ENCODE assay signal across 8 mouse cellular contexts in genomic region chr7:125552851-125553555, GRCm38 (mm10). TPM values are rescaled to one million over a fixed set of nuclear protein-coding genes. Genes with fewer than 3 reads are reported as not detected.
DNase-seq lines count a peak whose midpoint lies in the region; ATAC-seq and TF ChIP-seq lines count a peak whose summit lies in the region.

No protein-coding gene starts in this region.

- H3K9me3 ChIP-seq in G1E (replicated peaks): no peaks in the 10 kb centered on the region
- no peaks in the 10 kb centered on the region for H3K9me3 ChIP-seq in heart, embryonic 15.5 days (replicated peaks)

- H3K36me3 ChIP-seq in heart, adult 2 months (ENCODE audit: control insufficient read depth, insufficient read depth, low read length): no peaks in the 10 kb centered on the region
- peaks cover 30% of the 10 kb centered on the region for H3K36me3 ChIP-seq in G1E (replicated peaks)
- no peaks in the 10 kb centered on the region for H3K36me3 ChIP-seq in heart, embryonic 15.5 days

- H3K79me2 ChIP-seq in heart, adult 2 months (replicated peaks; ENCODE audit: control insufficient read depth, insufficient read depth, low read length): no peaks in the 10 kb centered on the region

- TF ChIP-seq CTCF in heart, adult 2 months (IDR thresholded peaks at IDR 0.05): no peak
- no peak for TF ChIP-seq CTCF in G1E (IDR thresholded peaks at IDR 0.05; ENCODE audit: low read depth, low read length)

- H3K27me3 ChIP-seq in heart, adult 2 months (ENCODE audit: control insufficient read depth, insufficient read depth, low read length): no peaks in the 10 kb centered on the region
- H3K27me3 ChIP-seq in G1E (ENCODE audit: insufficient read depth, low read length): peaks cover 2% of the 10 kb centered on the region; the same call in 1 of the 2 replicates
- H3K27me3 ChIP-seq in heart, embryonic 15.5 days: 0 out of 2 replicates have a peak, but pooled peaks cover 6% of the 10 kb centered on the region

- H3K27ac ChIP-seq in heart, adult 2 months: peak overlapping the region; percentile 94
- H3K27ac ChIP-seq in heart, embryonic 15.5 days: no peak overlapping the region

- peak overlapping the region; percentile 84 for H3K9ac ChIP-seq in heart, adult 2 months (ENCODE audit: low read depth, low read length)
- peak overlapping the region; percentile 78; the same call in 1 of the 2 replicates for H3K9ac ChIP-seq in heart, embryonic 15.5 days

- WGBS in heart, adult 2 months: 60% methylated on average over 11 of the region's 11 CpGs
- WGBS in heart, embryonic 15.5 days: 70% methylated on average over 11 of the region's 11 CpGs

- no peak for TF ChIP-seq EP300 in heart, adult 2 months (IDR thresholded peaks at IDR 0.05; ENCODE audit: insufficient read depth, low read depth, low read length)

- peak overlapping the region; percentile 78 for H3K4me3 ChIP-seq in heart, adult 2 months
- H3K4me3 ChIP-seq in G1E (ENCODE audit: low read depth, low read length): peak overlapping the region; percentile 85
- peak overlapping the region; percentile 77 for H3K4me3 ChIP-seq in heart, embryonic 15.5 days

- no peak for ATAC-seq in G1E (ENCODE audit: extremely low read depth, insufficient number of reproducible peaks, low FRiP score, poor library complexity, severe bottlenecking)
- ATAC-seq in heart, embryonic 15.5 days (replicated peaks; ENCODE audit: insufficient number of reproducible peaks, insufficient read depth, low FRiP score, low read depth): no peak

- intact Hi-C loops in heart, adult 2 months (cut with DNase I): loop anchor here (1.0 kb wide), 1 partner anchor 28 kb away; no protein-coding TSS in a partner anchor

- peak; percentile 18 to 37 for DNase-seq in heart, adult 2 months
- DNase-seq in heart, adult 8-10 months (ENCODE audit: low spot score): no peak
- DNase-seq in G1E (ENCODE audit: low spot score): no peak
- peak; percentile 16 for DNase-seq in lung, postnatal 14 days
- DNase-seq in frontal cortex, adult 2 months (ENCODE audit: extremely low spot score in 1 of 2, low spot score in 1 of 2): no peak
- DNase-seq in embryo, embryonic 10 days (ENCODE audit: low spot score): no peak
- no peak for DNase-seq in ovary, postnatal 10 days (ENCODE audit: low spot score)

- peak overlapping the region; percentile 98 for H3K4me2 ChIP-seq in heart, embryonic 15.5 days

- H3K4me1 ChIP-seq in heart, adult 2 months (ENCODE audit: control insufficient read depth, insufficient read depth, low read length): peaks cover 37% of the 10 kb centered on the region
- peaks cover 86% of the 10 kb centered on the region for H3K4me1 ChIP-seq in G1E (ENCODE audit: insufficient read depth, low read depth, low read length)
- H3K4me1 ChIP-seq in heart, embryonic 15.5 days (replicated peaks): peaks cover 46% of the 10 kb centered on the region

- no peak for TF ChIP-seq POLR2A in heart, adult 2 months (IDR thresholded peaks at IDR 0.05; ENCODE audit: insufficient read depth, low read depth, low read length)

RNA-seq across cellular contexts. Expression of gene Il4ra, which starts 1.1 kb away (rescaled TPM):
- total RNA-seq in heart, adult 2 months (2021): 10 to 100 TPM; 13.2 to 20.1 TPM
- 14.3 and 19.1 TPM in 2 replicates for polyA plus RNA-seq in heart, adult 2 months (2012; rRNA removed)
- 10 to 100 TPM; 11.1 to 16.8 (median 13.5) TPM for total RNA-seq in heart, adult 8-10 months (2022)
- 21.1 and 23.5 TPM in 2 replicates for total RNA-seq in G1E (2014; fragmentation: Nextera tagmentation)
- 35.8 and 38.4 TPM in 2 replicates for total RNA-seq in G1E (2017)
- 25.9 and 27.8 TPM in 2 replicates for polyA plus RNA-seq in G1E (2012)
- polyA plus RNA-seq in heart, embryonic 15.5 days (2015; fragmentation: Nextera tagmentation; extraction: Ambion mirVana): 4.5 and 8.4 TPM in 2 replicates
- polyA plus RNA-seq in frontal cortex, adult 2 months (2012; rRNA removed): 3.7 and 4.8 TPM in 2 replicates

RNA-seq across cellular contexts. Expression of gene Il21r, which starts 50.2 kb away (rescaled TPM):
- under 1 TPM; 0.48 to 0.60 TPM for total RNA-seq in heart, adult 2 months (2021)
- polyA plus RNA-seq in heart, adult 2 months (2012; rRNA removed): 1.8 and 2.3 TPM in 2 replicates
- total RNA-seq in heart, adult 8-10 months (2022): under 1 TPM; 0.19 to 0.69 (median 0.33) TPM
- not detected in 2 replicates for total RNA-seq in G1E (2014; fragmentation: Nextera tagmentation)
- 0.16 and 0.23 TPM in 2 replicates for total RNA-seq in G1E (2017)
- 0.11 and 0.14 TPM in 2 replicates for polyA plus RNA-seq in G1E (2012)
- 0.20 and 1.1 TPM in 2 replicates for polyA plus RNA-seq in heart, embryonic 15.5 days (2015; fragmentation: Nextera tagmentation; extraction: Ambion mirVana)
- polyA plus RNA-seq in frontal cortex, adult 2 months (2012; rRNA removed): 1.2 and 1.5 TPM in 2 replicates

Comparison
In these comparisons a context has a peak if more than half of its experiments do, and no peak if none do; other contexts are left out.
1. DNase-seq: peak in heart, adult 2 months (2 of 2) and lung, postnatal 14 days (single experiment); none in heart, adult 8-10 months (single experiment), G1E (single experiment), frontal cortex, adult 2 months (0 of 2), embryo, embryonic 10 days (single experiment) and ovary, postnatal 10 days (single experiment).
2. Peak in every context shown above with its lines, with median percentiles within 50 percentile points of each other: H3K4me3 ChIP-seq.